ENCODE assay signal across 8 mouse cellular contexts in the genomic region with DNA sequence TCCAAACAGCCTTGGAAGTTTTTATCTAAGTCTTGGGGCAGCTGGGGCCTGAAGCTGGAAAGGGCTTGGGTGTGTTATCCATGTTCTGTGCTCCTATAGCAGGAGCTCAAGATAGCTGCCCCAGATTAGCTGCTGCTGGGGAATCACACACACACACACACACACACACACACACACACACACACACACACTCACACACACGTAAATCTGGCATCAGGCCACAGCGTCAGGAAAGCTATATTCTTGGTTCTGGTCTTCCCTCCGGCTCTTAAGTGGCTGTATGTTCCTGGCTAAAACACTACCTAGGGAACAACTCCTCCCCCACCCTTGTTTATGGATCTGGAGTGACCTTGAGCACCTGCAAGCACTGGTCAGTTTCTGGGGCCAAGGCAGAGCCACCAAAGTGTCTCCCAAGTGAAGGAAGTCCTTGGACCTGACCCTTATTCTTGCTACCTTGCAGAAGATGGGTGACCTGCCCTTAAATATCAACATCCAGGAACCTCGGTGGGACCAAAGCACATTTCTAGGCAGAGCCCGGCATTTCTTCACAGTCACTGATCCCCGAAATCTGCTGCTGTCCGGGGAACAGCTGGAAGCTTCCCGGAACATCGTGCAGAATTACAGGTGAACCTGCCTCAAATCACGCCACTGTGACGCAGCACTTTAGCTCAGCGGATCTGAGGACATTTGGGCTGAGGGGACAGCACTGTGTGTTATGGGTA. TPM values are rescaled to one million over a fixed set of nuclear protein-coding genes. Genes with fewer than 3 reads are reported as not detected.
DNase-seq lines count a peak whose midpoint lies in the region; ATAC-seq and TF ChIP-seq lines count a peak whose summit lies in the region.

No protein-coding gene starts in this region.

- H3K9ac ChIP-seq in lung, embryonic 15.5 days, result peak overlapping the region; percentile 60; the same call in 1 of the 2 replicates
- H3K9ac ChIP-seq in intestine, embryonic 16.5 days (ENCODE audit: low read depth, low read length), result peak overlapping the region; percentile 73; the same call in 1 of the 2 replicates

- no peak for TF ChIP-seq POLR2A in olfactory bulb, adult 2 months (IDR thresholded peaks at IDR 0.05; ENCODE audit: insufficient read depth, low read depth, low read length)

- H3K27ac ChIP-seq in lung, embryonic 15.5 days, result peak overlapping the region; percentile 97
- peak overlapping the region; percentile 92 for H3K27ac ChIP-seq in intestine, embryonic 16.5 days (ENCODE audit: low read length)
- H3K27ac ChIP-seq in olfactory bulb, adult 2 months (ENCODE audit: insufficient read depth, low read depth, low read length), result peak overlapping the region; percentile 96

- peaks cover 23% of the 10 kb centered on the region for H3K4me1 ChIP-seq in lung, embryonic 15.5 days
- peaks cover 16% of the 10 kb centered on the region for H3K4me1 ChIP-seq in intestine, embryonic 16.5 days (ENCODE audit: control insufficient read depth, insufficient read depth, low read length)
- H3K4me1 ChIP-seq in olfactory bulb, adult 2 months (ENCODE audit: control insufficient read depth, insufficient read depth, low read length), result peaks cover 34% of the 10 kb centered on the region

- TF ChIP-seq CTCF in olfactory bulb, adult 2 months (IDR thresholded peaks at IDR 0.05; ENCODE audit: insufficient read depth, low read depth, low read length), result no peak

- 73% methylated on average over 12 of the region's 12 CpGs for WGBS in lung, embryonic 15.5 days
- 70% methylated on average over 12 of the region's 12 CpGs for WGBS in intestine, embryonic 16.5 days
- WGBS in olfactory bulb, adult 2 months, result 59% methylated on average over 12 of the region's 12 CpGs

- peak; percentile 30 for DNase-seq in cerebellum, adult 11-12 months
- no peak for DNase-seq in lung, postnatal 14 days
- no peak for DNase-seq in layer of hippocampus, postnatal 25 days (ENCODE audit: extremely low spot score in 1 of 2, low spot score in 1 of 2)
- DNase-seq in left cerebral cortex, postnatal 4 days, result no peak

- peak overlapping the region; percentile 55 for H3K4me3 ChIP-seq in lung, embryonic 15.5 days
- H3K4me3 ChIP-seq in intestine, embryonic 16.5 days (ENCODE audit: low read length), result peak overlapping the region; percentile 52
- peak overlapping the region; percentile 61 for H3K4me3 ChIP-seq in olfactory bulb, adult 2 months (ENCODE audit: insufficient read depth, low read depth, low read length)

- peak overlapping the region; percentile 89 for H3K4me2 ChIP-seq in lung, embryonic 15.5 days
- H3K4me2 ChIP-seq in intestine, embryonic 16.5 days (ENCODE audit: low read depth, low read length), result peak overlapping the region; percentile 91

- H3K9me3 ChIP-seq in lung, embryonic 15.5 days, result no peaks in the 10 kb centered on the region
- no peaks in the 10 kb centered on the region for H3K9me3 ChIP-seq in intestine, embryonic 16.5 days (ENCODE audit: control insufficient read depth, low read length)

- H3K36me3 ChIP-seq in lung, embryonic 15.5 days, result peaks cover 13% of the 10 kb centered on the region; the same call in 1 of the 2 replicates
- no peaks in the 10 kb centered on the region for H3K36me3 ChIP-seq in intestine, embryonic 16.5 days (ENCODE audit: control insufficient read depth, insufficient read depth, low read length)

- peaks cover 23% of the 10 kb centered on the region for H3K27me3 ChIP-seq in lung, embryonic 15.5 days
- H3K27me3 ChIP-seq in intestine, embryonic 16.5 days (replicated peaks; ENCODE audit: control insufficient read depth, insufficient read depth, low read length), result no peaks in the 10 kb centered on the region

- no peak for ATAC-seq in cerebellum, adult (ENCODE audit: insufficient number of reproducible peaks, low FRiP score, low TSS enrichment)
- no peak for ATAC-seq in lung, embryonic 15.5 days (ENCODE audit: borderline replicate concordance, extremely low read depth, low FRiP score, low TSS enrichment)
- ATAC-seq in intestine, embryonic 16.5 days, result no peak

- intact Hi-C loops in left cerebral cortex, postnatal 4 days (cut with DNase I), result no loop called here

RNA-seq across cellular contexts. Expression of a gene that starts 1.5 kb away (rescaled TPM):
- 20.5 and 21.7 TPM in 2 replicates for polyA plus RNA-seq in lung, embryonic 15.5 days (2015; fragmentation: Nextera tagmentation; extraction: Ambion mirVana)
- polyA plus RNA-seq in intestine, embryonic 16.5 days (2015; fragmentation: Nextera tagmentation; extraction: Ambion mirVana), result 16.5 and 18.2 TPM in 2 replicates
- polyA plus RNA-seq in olfactory bulb, adult 2 months (2012; ENCODE audit: insufficient read depth, insufficient read length, low replicate concordance, missing spikeins), result not detected in 2 replicates
- 100 to 1,000 TPM in 1 of 2 experiments, 10 to 100 TPM in 1; 89.0 to 105 TPM for total RNA-seq in layer of hippocampus, postnatal 25 days (2021)
- total RNA-seq in left cerebral cortex, postnatal 4 days (2021), result 100 to 1,000 TPM; 108 to 128 TPM

RNA-seq across cellular contexts. Expression of a gene that starts 3.3 kb away (rescaled TPM):
- 0.30 and 0.34 TPM in 2 replicates for polyA plus RNA-seq in lung, embryonic 15.5 days (2015; fragmentation: Nextera tagmentation; extraction: Ambion mirVana)
- polyA plus RNA-seq in intestine, embryonic 16.5 days (2015; fragmentation: Nextera tagmentation; extraction: Ambion mirVana), result 0.43 and 0.49 TPM in 2 replicates
- not detected in 2 replicates for polyA plus RNA-seq in olfactory bulb, adult 2 months (2012; ENCODE audit: insufficient read depth, insufficient read length, low replicate concordance, missing spikeins)
- total RNA-seq in layer of hippocampus, postnatal 25 days (2021), result 1 to 10 TPM; 1.8 to 2.9 TPM
- 1 to 10 TPM; 8.0 to 8.2 TPM for total RNA-seq in left cerebral cortex, postnatal 4 days (2021)

RNA-seq across cellular contexts. Expression of a gene that starts 26.2 kb away (rescaled TPM):
- polyA plus RNA-seq in lung, embryonic 15.5 days (2015; fragmentation: Nextera tagmentation; extraction: Ambion mirVana), result 4.9 and 6.4 TPM in 2 replicates
- 2.0 and 2.1 TPM in 2 replicates for polyA plus RNA-seq in intestine, embryonic 16.5 days (2015; fragmentation: Nextera tagmentation; extraction: Ambion mirVana)
- not detected in 2 replicates for polyA plus RNA-seq in olfactory bulb, adult 2 months (2012; ENCODE audit: insufficient read depth, insufficient read length, low replicate concordance, missing spikeins)
- 1 to 10 TPM; 1.2 to 1.7 TPM for total RNA-seq in layer of hippocampus, postnatal 25 days (2021)
- total RNA-seq in left cerebral cortex, postnatal 4 days (2021), result 1 to 10 TPM in 1 of 2 experiments, under 1 TPM in 1; 0.70 to 1.8 TPM

RNA-seq across cellular contexts. Expression of a gene that starts 34.6 kb away (rescaled TPM):
- polyA plus RNA-seq in lung, embryonic 15.5 days (2015; fragmentation: Nextera tagmentation; extraction: Ambion mirVana), result 75.9 and 81.8 TPM in 2 replicates
- 33.6 and 34.7 TPM in 2 replicates for polyA plus RNA-seq in intestine, embryonic 16.5 days (2015; fragmentation: Nextera tagmentation; extraction: Ambion mirVana)
- not detected in 2 replicates for polyA plus RNA-seq in olfactory bulb, adult 2 months (2012; ENCODE audit: insufficient read depth, insufficient read length, low replicate concordance, missing spikeins)
- 10 to 100 TPM; 27.3 to 29.3 TPM for total RNA-seq in layer of hippocampus, postnatal 25 days (2021)
- 10 to 100 TPM; 30.2 to 35.1 TPM for total RNA-seq in left cerebral cortex, postnatal 4 days (2021)

RNA-seq across cellular contexts. Expression of a gene that starts 42.6 kb away (rescaled TPM):
- 70.1 and 70.8 TPM in 2 replicates for polyA plus RNA-seq in lung, embryonic 15.5 days (2015; fragmentation: Nextera tagmentation; extraction: Ambion mirVana)
- 74.7 and 76.4 TPM in 2 replicates for polyA plus RNA-seq in intestine, embryonic 16.5 days (2015; fragmentation: Nextera tagmentation; extraction: Ambion mirVana)
- not detected in 2 replicates for polyA plus RNA-seq in olfactory bulb, adult 2 months (2012; ENCODE audit: insufficient read depth, insufficient read length, low replicate concordance, missing spikeins)
- total RNA-seq in layer of hippocampus, postnatal 25 days (2021), result 10 to 100 TPM; 43.8 to 45.0 TPM
- 10 to 100 TPM; 41.3 to 41.6 TPM for total RNA-seq in left cerebral cortex, postnatal 4 days (2021)
